Mouse (Mus musculus) neutrophil, adult 5-6 weeks (primary cell): ENCODE results near the gene Mfsd11. TPM values are rescaled to one million over a fixed set of nuclear protein-coding genes. Genes with fewer than 3 reads are reported as not detected.
A peak's percentile ranks its signal among the peaks of the same experiment; 100 is the strongest.
"Not testable (repeated sequence)": the region's sequence is repeated elsewhere in the genome, so short reads cannot be mapped to it uniquely, and the experiment has no call there.

Experiments used
- ATAC-seq: fragments of 151-379, 151-347 bp; 2 replicates; pipeline ENCODE4 v1.8.0; 2017; ENCODE audit warnings: mild to moderate bottlenecking, moderate TSS enrichment; ENCODE audit not compliant: insufficient number of reproducible peaks, poor library complexity, low FRiP score, severe bottlenecking; ENCODE audit errors: extremely low read depth
- total RNA-seq: library from RNA; stranded (forward); fragments of 200-1000 nt; gene quantifications from 2 replicates; pipeline ENCODE4 v1.2.3, GENCODE M21; 2017

Mfsd11 gene
- total RNA-seq, 1 experiment from 2014 or later = 9.8 TPM

DNA sequence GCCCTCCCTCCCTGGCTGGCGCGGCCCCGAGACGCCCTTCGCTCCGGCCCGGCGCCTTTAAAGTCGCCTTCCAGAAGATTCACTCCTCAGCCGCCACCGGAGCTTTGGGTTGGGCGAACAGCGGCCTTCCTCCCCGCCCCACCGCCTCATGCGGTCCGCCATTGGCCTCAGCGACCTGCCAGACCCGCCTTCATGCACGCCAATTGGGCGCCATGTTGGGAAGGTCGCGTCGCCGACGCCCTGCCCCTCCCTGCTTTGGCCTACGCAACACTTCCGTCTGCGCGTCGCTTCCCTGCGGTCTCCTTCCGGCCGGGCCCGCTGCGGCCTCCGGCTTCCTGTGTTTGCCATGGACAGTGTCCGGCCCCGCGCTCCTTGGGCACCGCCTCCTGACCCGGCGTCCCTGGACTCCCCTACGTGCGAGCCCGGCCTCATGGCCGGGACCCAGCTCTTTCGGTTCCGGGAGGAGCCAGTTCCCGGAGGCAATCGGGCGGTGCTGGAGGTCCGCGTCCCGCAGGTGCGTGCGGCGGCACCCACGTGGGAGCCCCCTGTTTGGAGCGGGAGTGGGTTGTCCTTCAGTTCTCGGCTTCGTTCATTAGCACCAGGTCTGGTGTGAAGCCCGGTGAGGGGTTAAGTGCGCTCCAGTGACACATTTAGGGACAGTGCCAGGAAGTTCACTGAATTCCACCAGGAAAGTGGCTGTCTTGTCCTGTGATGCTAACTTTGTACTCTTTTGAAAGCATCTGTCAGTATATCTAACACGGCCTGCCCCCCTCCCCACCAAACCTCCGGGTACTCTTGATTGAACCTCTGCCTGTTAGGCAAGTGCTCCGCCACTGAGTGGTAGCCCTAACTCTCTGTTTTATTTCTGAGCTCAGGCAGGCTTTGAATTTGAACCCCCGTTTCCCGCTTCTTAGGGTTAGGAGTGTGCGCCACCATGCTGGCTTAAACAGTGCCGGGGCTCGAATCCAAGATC is 8.7 kb upstream of the Mfsd11 start, which contains the start of the genes Mettl23 and Jmjd6:
Gene Mettl23, plus strand, starts transcription at position 18 of the 973 bp plus-strand sequence.
Gene Jmjd6, minus strand, starts transcription at position 189 of the 973 bp plus-strand sequence.
- ATAC-seq = peak; percentile 90

DNA sequence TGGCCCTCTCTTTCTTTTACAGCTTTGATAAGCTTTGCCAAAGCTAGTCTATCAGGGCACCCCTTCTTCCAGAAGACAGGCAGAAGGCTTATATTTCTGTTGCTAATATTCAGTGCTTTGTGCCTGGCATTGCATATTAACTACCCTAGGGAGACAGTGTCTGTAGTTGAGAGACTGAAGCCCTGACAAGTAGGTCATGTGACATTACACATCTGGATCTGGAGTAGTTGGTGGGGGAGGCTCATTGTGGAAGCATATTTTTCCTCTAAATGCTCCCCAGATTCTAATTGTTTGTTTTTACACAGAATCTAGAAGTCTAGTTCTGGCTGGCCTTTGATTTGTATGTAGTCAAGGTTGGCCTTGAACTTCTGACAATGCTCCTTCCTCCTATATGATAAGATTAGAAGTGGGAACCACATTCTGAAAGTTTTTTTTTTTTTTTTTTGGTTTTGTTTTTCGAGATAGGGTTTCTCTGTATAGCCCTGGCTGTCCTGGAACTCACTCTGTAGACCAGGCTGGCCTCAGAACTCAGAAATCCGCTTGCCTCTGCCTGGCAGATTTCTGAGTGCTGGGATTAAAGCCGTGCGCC is 5.6 kb upstream of the Mfsd11 start:
- ATAC-seq = no peak

DNA sequence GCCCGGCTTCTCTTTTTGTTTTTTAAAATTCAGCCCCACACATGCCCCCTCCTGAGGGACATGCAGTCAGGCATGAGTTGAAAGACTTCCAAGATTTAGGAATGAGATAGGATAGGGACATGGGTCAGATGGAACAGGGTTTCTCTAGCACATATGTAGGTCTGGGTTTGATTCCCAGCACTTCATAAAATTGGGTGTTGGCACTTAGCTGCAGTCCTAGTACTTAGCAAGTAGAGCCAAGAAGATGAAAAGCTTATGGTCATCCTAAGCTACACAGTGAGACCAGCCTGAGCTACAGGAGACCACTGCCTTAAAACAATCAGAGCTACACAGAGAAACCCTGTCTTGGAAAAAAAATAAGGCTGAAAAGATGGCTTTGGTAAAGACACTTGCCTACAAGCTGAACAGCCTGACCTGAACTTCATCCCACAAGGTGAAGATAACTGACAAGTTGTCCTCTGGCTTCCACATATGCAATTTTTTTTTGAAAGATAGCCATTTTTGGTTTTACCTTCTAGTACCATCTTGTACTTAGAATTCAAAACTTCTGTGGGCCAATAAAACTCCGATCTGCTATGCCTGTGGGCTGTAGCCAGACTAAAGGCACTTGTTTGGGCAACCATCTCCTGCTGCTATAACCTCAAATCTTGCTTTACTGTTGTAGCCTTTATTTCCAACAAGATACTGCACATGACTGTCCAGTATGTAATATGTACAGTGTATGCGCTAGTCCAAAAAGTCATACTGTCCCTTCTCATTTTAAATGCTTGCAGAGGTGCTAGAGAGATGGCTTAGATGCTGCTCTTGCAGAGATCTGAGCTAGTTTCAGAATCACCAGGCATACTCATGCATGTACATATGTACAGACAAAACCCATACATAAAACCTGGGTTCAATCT is 4.8 kb upstream of the Mfsd11 start:
- ATAC-seq = no peak

DNA sequence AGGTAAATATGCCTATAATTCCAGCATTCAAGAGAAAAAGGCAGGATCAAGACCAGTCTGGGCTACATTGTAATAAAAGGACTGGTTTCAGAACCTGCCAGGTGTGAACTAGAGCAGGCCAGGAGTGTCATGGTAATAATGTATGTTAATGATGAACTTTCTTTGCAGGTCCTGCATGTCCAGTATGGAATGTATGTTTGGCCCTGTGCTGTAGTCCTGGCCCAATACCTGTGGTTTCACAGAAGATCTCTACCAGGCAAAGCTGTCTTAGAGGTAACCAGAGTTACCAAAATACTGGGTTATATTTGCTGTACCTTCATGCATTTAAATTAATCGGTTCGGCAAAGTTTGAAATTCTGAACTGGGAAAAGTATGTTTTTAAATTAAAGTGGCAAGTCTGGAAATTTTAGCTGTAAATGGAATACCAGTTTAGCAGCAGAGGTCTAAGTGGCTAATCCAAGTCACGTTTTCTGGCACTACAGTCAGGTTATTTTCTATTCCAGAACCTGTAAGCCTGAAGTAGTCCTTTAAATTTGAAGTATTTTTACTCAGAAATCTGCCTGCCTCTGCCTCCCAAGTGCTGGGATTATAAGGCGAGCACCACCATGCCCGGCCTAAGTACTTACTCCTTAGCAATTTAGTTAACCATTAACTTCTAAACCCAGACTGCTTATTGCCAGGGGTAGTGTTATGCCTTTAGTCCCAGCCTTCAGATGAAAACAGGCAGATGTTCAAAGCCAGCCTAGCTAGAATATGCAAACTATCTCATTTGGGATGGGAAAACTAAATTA is 4.0 kb upstream of the Mfsd11 start:
- ATAC-seq = no peak

GRCm38 (mm10) chr11:116848877-116849178 is 3.4 kb upstream of the Mfsd11 start:
- not testable (repeated sequence) for ATAC-seq

- ATAC-seq = no peak
Observed at GRCm38 (mm10) chr11:116849587-116849986, 2.7 kb upstream of the Mfsd11 start.

GRCm38 (mm10) chr11:116850085-116850484 is 2.2 kb upstream of the Mfsd11 start:
- no peak for ATAC-seq

GRCm38 (mm10) chr11:116850833-116851477 is 1.3 kb upstream of the Mfsd11 start:
- ATAC-seq = no peak

- no peak for ATAC-seq
Observed at GRCm38 (mm10) chr11:116851576-116852290, 507 bp upstream of the Mfsd11 start.

GRCm38 (mm10) chr11:116852891-116853511 is 761 bp downstream of the Mfsd11 start, which contains the start of gene Srsf2:
Gene Srsf2 (minus strand): TSS chr11:116853094.
- peak; percentile 79 for ATAC-seq

- peak; percentile 63 for ATAC-seq
Observed at GRCm38 (mm10) chr11:116853512-116853928, 1.3 kb downstream of the Mfsd11 start.

- ATAC-seq = no peak
Observed at GRCm38 (mm10) chr11:116854279-116854678, 2.0 kb downstream of the Mfsd11 start.

DNA sequence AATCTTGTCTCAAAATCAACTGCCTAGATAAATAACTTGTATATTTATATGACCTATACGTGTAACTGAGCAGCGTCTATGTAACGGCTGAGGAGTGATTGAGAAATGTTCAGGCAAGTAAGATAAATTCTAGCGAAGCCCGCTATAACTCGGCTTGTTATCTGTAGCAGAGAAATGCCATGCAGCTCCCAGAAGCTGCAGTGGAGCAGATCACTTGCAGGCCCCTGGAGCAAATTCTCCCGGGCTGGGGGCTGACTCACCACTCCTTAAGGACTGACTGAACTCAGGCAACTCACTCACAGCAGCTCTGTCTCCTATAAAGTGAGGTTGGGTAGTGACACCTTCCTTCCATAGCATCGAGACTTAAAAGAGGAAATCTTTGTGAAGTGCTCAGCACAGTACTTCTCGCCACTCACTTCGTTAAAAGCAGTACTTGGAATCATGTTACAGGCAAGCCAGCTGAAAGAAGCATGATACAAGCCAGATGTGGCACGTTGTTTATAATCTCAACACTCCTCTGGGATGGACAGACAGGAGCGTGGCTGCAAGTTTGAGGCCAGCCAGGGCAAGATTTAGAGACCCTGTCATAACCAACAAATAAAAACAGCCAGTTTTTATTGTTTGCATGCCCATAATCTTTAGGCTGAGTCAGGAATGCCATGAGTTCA is 5.1 kb downstream of the Mfsd11 start:
- ATAC-seq = no peak

GRCm38 (mm10) chr11:116864444-116864843 is 12.2 kb downstream of the Mfsd11 start:
- no peak for ATAC-seq

- ATAC-seq = no peak
Observed at GRCm38 (mm10) chr11:116865945-116866585, 13.8 kb downstream of the Mfsd11 start.

- no peak for ATAC-seq
Observed at GRCm38 (mm10) chr11:116868129-116868528, 15.9 kb downstream of the Mfsd11 start.
